ENCODE assay signal across 31 mouse cellular contexts in the genomic region with DNA sequence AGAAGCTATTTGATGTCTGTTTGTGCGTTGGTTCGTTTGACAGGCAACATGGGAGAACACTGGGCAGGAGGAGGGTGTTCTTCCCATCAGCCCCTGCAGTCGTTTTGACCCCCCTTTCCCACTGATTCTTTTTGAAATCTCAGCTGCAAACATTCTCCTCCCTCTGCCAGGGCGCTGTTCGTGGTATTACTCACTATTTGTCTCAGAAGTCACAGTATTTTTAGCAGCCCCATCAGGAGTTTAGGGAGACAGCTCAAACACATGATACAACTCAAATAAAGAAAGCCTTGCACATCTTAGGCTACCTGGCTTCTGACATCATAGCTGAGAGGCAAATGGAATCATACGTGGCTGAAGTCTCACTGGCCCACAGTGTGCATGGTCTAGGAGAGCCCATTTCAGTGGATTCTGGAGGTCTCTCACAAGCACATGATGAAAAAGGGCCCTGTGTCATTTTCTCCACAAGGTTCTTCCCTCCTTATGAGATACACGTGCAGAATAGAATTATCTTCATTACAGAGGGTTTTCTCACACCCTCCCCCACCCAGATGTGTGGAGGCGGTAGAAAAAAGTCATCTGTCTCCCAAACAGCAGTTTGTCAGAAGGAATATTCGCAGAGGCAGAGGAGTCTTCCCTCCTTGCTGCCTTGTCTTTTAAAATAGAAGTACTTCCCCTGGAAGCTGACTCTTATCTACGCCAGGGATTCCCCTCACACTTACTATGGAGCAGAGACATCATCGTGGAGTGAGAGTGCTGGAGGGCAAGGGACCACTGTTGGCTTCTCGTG. TPM values are rescaled to one million over a fixed set of nuclear protein-coding genes. Genes with fewer than 3 reads are reported as not detected.
DNase-seq lines count a peak whose midpoint lies in the region; ATAC-seq lines count a peak whose summit lies in the region.
"Had no signal": no experiment of that assay in that cellular context is flagged by ENCODE, and none has a peak within 500 bp of the region (broad histone marks: within the 10 kb centered on the region; RNA-seq: fewer than 3 reads in every experiment).

No protein-coding gene starts in this region.

- H3K9me3 ChIP-seq in hindbrain, embryonic 11.5 days (ENCODE audit: control insufficient read depth, low read length) = no peaks in the 10 kb centered on the region
- H3K9me3 ChIP-seq: forebrain, embryonic 13.5 days; G1E; hindbrain, embryonic 13.5 days; limb, embryonic 12.5 days; liver, embryonic 15.5 days; lung, embryonic 15.5 days; neural tube, embryonic 13.5 days; stomach, embryonic 15.5 days had no signal

- WGBS in hindbrain, embryonic 11.5 days = 71% methylated on average over 12 of the region's 12 CpGs

- H3K4me2 ChIP-seq in hindbrain, embryonic 11.5 days (replicated peaks; ENCODE audit: low read depth, low read length) = no peak overlapping the region
- H3K4me2 ChIP-seq: forebrain, embryonic 13.5 days; heart, embryonic 11.5 days; hindbrain, embryonic 13.5 days; limb, embryonic 12.5 days; liver, embryonic 15.5 days; lung, embryonic 15.5 days; midbrain, embryonic 11.5 days; neural tube, embryonic 13.5 days; stomach, embryonic 15.5 days had no signal

- H3K27ac ChIP-seq in hindbrain, embryonic 11.5 days (ENCODE audit: low read depth, low read length) = no peak overlapping the region
- H3K27ac ChIP-seq: forebrain, embryonic 13.5 days; hindbrain, embryonic 13.5 days; limb, embryonic 12.5 days; liver, embryonic 15.5 days; lung, embryonic 15.5 days; neural tube, embryonic 13.5 days; stomach, embryonic 15.5 days had no signal

- no peaks in the 10 kb centered on the region for H3K4me1 ChIP-seq in hindbrain, embryonic 11.5 days (replicated peaks; ENCODE audit: control insufficient read depth, insufficient read depth, low read length)
- H3K4me1 ChIP-seq: forebrain, embryonic 13.5 days; hindbrain, embryonic 13.5 days; limb, embryonic 12.5 days; liver, embryonic 15.5 days; lung, embryonic 15.5 days; neural tube, embryonic 13.5 days; stomach, embryonic 15.5 days had no signal

- H3K36me3 ChIP-seq in hindbrain, embryonic 11.5 days (ENCODE audit: control insufficient read depth, insufficient read depth, low read length) = no peaks in the 10 kb centered on the region
- H3K36me3 ChIP-seq: G1E; hindbrain, embryonic 13.5 days; limb, embryonic 12.5 days; liver, embryonic 15.5 days; lung, embryonic 15.5 days; neural tube, embryonic 13.5 days; stomach, embryonic 15.5 days had no signal

- peak; percentile 73 for ATAC-seq in frontal cortex, adult (ENCODE audit: low TSS enrichment)
- no peak for ATAC-seq in hindbrain, embryonic 11.5 days (ENCODE audit: low FRiP score)
- ATAC-seq: forebrain, embryonic 13.5 days; intestine, embryonic 16.5 days had no signal

- H3K27me3 ChIP-seq in hindbrain, embryonic 11.5 days (ENCODE audit: control insufficient read depth, insufficient read depth, low read length) = no peaks in the 10 kb centered on the region
- H3K27me3 ChIP-seq: forebrain, embryonic 13.5 days; hindbrain, embryonic 13.5 days; limb, embryonic 12.5 days; liver, embryonic 15.5 days; lung, embryonic 15.5 days; neural tube, embryonic 13.5 days; stomach, embryonic 15.5 days had no signal

- no peak for DNase-seq in frontal cortex, postnatal 10 days (ENCODE audit: low spot score in 2 of 2)
- DNase-seq in right cerebral cortex, adult 18-20 months = peak; percentile 45
- no peak for DNase-seq in right cerebral cortex, postnatal 10 days (ENCODE audit: low spot score in 2 of 2)
- peak; percentile 20 to 42 for DNase-seq in left cerebral cortex, postnatal 14 days (ENCODE audit: low spot score in 2 of 2)
- DNase-seq in telencephalon, adult 2 months (ENCODE audit: low read depth, low spot score) = peak; percentile 49
- no peak for DNase-seq in hindbrain, embryonic 11.5 days (ENCODE audit: low spot score)
- DNase-seq: adrenal gland, adult 8-10 months; cerebellum, adult 11 months; cerebellum, adult 9-10 months; cerebellum, postnatal 36 days; gastrocnemius, postnatal 25 days; heart, adult 11 months; heart, postnatal 36 days; kidney, adult 9 months; kidney, postnatal 14 days; layer of hippocampus, adult 9-11 months; lung, postnatal 36 days; thymus, adult 18-20 months; thymus, postnatal 25 days had no signal

- no peak overlapping the region for H3K4me3 ChIP-seq in hindbrain, embryonic 11.5 days (ENCODE audit: low read depth, low read length)
- H3K4me3 ChIP-seq: forebrain, embryonic 13.5 days; hindbrain, embryonic 13.5 days; limb, embryonic 12.5 days; liver, embryonic 15.5 days; lung, embryonic 15.5 days; neural tube, embryonic 13.5 days; stomach, embryonic 15.5 days had no signal

- intact Hi-C loops in left cerebral cortex, postnatal 14 days (cut with DNase I) = loop anchor here (10.0 kb wide), 1 partner anchor 70 kb away; a partner anchor contains a TSS

- H3K9ac ChIP-seq in hindbrain, embryonic 11.5 days (ENCODE audit: low read depth, low read length) = no peak overlapping the region
- H3K9ac ChIP-seq: forebrain, embryonic 13.5 days; hindbrain, embryonic 13.5 days; limb, embryonic 12.5 days; liver, embryonic 15.5 days; lung, embryonic 15.5 days; neural tube, embryonic 13.5 days; stomach, embryonic 15.5 days had no signal

RNA-seq across cellular contexts. Expression of a gene that starts 57.1 kb away (rescaled TPM):
- total RNA-seq in left cerebral cortex, postnatal 14 days (2021) = 1 to 10 TPM; 1.6 to 1.7 TPM
- 15.1 and 15.7 TPM in 2 replicates for polyA plus RNA-seq in hindbrain, embryonic 11.5 days (2014; fragmentation: Nextera tagmentation; extraction: Ambion mirVana)
- polyA plus RNA-seq: G1E had no signal

Comparison
In these comparisons a context has a peak if more than half of its experiments do, and no peak if none do; other contexts are left out.
1. DNase-seq: peak in right cerebral cortex, adult 18-20 months (single experiment), left cerebral cortex, postnatal 14 days (2 of 2) and telencephalon, adult 2 months (single experiment); none in frontal cortex, postnatal 10 days (0 of 2), right cerebral cortex, postnatal 10 days (0 of 2) and hindbrain, embryonic 11.5 days (single experiment).